Mouse (Mus musculus): ENCODE results near the gene Ptgfrn.

DNA sequence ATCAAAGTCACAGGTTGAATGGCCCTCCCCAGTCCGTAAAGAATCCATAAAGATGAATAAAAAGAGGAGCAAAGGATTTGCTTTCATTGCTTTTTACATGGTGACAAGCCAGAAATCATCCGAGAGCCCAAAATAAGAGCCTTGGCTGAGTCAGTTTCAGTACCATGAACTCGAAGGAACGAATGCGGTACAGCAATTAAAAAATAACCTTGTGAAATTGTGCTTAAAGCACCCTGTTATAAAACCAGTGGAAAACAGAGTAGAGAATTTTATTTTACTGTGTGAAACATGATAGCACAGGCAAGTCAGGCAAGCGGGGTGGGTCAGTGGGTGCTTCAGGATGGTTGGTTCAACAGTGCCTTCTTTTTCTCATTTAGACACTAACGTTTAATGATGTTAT lies 33.4 kb upstream of the Ptgfrn start:
- TF ChIP-seq MEF2A (IDR thresholded peaks at IDR 0.05; ENCODE audit: borderline replicate concordance, low read depth, low read length): no peak
- no peak for TF ChIP-seq HCFC1 (IDR thresholded peaks at IDR 0.05; ENCODE audit: low read depth, low read length)
- no peak for TF ChIP-seq CTCF (conservative IDR thresholded peaks at IDR 0.05 in 1 of 2, IDR thresholded peaks at IDR 0.05 in 1 of 2; ENCODE audit: low read depth in 2 of 2, low read length in 2 of 2)
- no peak for TF ChIP-seq E2F4 (IDR thresholded peaks at IDR 0.05; ENCODE audit: insufficient replicate concordance, low read depth, low read length)
- no peak for TF ChIP-seq JUND (conservative IDR thresholded peaks at IDR 0.05; ENCODE audit: low read depth, low read length)
- TF ChIP-seq POLR2A (IDR thresholded peaks at IDR 0.05; ENCODE audit: low read depth, low read length): no peak
- no peak for TF ChIP-seq EP300 (IDR thresholded peaks at IDR 0.05; ENCODE audit: low read length)
- TF ChIP-seq MXI1 (IDR thresholded peaks at IDR 0.05; ENCODE audit: low read depth, low read length): no peak
